Mouse (Mus musculus) erythroid progenitor cell, adult 5-6 weeks (primary cell): ENCODE measurements around the gene Gm4301. TPM values are rescaled to one million over a fixed set of nuclear protein-coding genes. Genes with fewer than 3 reads are reported as not detected.
"Not testable (repeated sequence)": the region's sequence is repeated elsewhere in the genome, so short reads cannot be mapped to it uniquely, and the experiment has no call there.

Source experiments
- ATAC-seq: replicated peaks from 2 replicates; pipeline ENCODE4 v1.8.0; 2016; ENCODE audit warnings: moderate number of reproducible peaks, mild to moderate bottlenecking, moderate TSS enrichment, inconsistent platforms; ENCODE audit not compliant: poor library complexity, low FRiP score, severe bottlenecking
- total RNA-seq, 2 experiments: library from RNA; stranded (forward) in 1 of 2; stranded (reverse) in 1 of 2; fragments of 150-400 nt in 1 of 2; fragments of 186-747, 209-891 nt in 1 of 2; gene quantifications; 2 replicates each; pipeline versions ENCODE4 v1.2.3 to v1.2.4; 2015 to 2017; ENCODE audit warnings: low replicate concordance in 2 of 2

The Gm4301 gene
- total RNA-seq (2015; ENCODE audit: low replicate concordance) (not detected in 2 replicates), total RNA-seq (2017; ENCODE audit: low replicate concordance) (not detected in 2 replicates)

GRCm38 (mm10) chr10:100335376-100335775, at the start of gene Gm4301:
Gene Gm4301 (plus strand): TSS chr10:100335676.
- not testable (repeated sequence) for ATAC-seq

DNA sequence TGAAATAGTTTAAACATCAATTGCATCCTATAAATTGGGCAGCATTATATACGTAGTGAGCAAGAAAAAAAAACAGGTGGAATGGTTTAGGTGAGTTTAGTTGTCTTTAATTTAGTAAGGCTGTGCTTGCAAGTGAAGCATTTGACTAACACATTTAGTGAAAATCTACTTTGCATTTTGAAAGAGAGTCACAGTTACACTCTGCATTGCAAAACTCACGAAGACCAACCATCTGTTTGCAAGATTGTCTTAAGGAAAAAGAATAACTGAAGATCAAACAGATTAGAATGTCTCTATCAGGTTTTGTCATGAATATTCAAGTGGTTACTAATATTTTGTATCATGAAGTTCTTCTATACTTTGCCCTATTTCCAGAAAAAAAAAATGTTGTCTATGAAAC, 39.4 kb upstream of the Gm4301 start:
- no peak for ATAC-seq

DNA sequence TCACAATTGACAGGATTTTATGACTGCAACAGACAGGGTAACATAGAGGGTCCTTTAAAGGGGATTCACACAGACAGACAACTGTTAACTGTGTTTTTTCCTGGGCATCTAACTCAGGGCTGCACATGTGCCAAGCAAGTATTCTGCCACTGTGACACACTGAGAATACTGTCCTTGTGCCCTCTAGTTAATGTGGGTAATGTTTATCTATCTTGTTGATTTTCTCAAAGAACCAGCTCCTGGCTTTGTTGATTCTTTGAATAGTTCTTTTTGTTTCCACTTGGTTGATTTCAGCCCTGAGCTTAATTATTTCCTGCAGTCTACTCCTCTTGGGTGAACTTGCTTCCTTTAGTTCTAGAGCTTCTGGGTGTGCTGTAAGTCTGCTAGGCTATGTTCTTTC, 35.4 kb upstream of the Gm4301 start:
- not testable (repeated sequence) for ATAC-seq

DNA sequence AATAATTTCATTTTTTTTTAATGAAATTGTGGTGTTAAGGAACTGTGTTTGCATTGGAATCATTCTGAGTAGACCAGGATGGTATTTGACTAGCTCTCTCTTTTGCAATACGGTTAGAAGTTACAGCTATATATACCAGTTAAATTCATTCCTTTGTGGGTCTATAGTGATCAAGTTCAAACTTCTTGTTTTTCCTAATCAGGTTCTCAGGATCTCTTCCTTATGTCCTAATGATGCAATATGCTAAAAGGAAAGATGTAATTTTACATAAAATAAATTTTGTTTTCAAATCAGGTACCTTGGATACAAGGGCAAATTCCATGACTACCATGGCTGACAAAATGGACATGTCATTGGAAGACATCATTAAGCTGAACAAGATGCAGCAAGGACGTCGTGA, 5.1 kb downstream of the Gm4301 start, which contains the start of gene Gm4302:
Gm4302 (plus strand) TSS at position 301 of the 400 bp plus-strand sequence.
- ATAC-seq, result not testable (repeated sequence)

- ATAC-seq, result not testable (repeated sequence)
Observed at GRCm38 (mm10) chr10:100345672-100346071, 10.2 kb downstream of the Gm4301 start, which contains the start of gene Gm4303. Gene Gm4303 (plus strand): TSS chr10:100345972.

GRCm38 (mm10) chr10:100350793-100351192, 15.3 kb downstream of the Gm4301 start, which contains the start of gene Gm4305:
Gene Gm4305 (plus strand): TSS chr10:100351093.
- not testable (repeated sequence) for ATAC-seq

GRCm38 (mm10) chr10:100356841-100357240, 21.4 kb downstream of the Gm4301 start:
- not testable (repeated sequence) for ATAC-seq

DNA sequence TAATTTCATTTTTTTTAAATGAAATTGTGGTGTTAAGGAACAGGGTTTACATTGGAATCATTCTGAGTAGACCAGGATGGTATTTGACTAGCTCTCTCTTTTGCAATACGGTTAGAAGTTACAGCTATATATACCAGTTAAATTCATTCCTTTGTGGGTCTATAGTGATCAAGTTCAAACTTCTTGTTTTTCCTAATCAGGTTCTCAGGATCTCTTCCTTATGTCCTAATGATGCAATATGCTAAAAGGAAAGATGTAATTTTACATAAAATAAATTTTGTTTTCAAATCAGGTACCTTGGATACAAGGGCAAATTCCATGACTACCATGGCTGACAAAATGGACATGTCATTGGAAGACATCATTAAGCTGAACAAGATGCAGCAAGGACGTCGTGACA, 25.6 kb downstream of the Gm4301 start, which contains the start of gene Gm4307:
Gm4307 (plus strand) TSS at position 301 of the 400 bp plus-strand sequence.
- not testable (repeated sequence) for ATAC-seq

GRCm38 (mm10) chr10:100382460-100382859, 47.0 kb downstream of the Gm4301 start, which contains the start of gene Gm4312:
Gene Gm4312 (minus strand): TSS chr10:100382560.
- ATAC-seq, result not testable (repeated sequence)

Other genes starting within 250 kb of the Gm4301 start
- not detected in 2 replicates for gene Gm4302, start 5.2 kb downstream of the Gm4301 start, total RNA-seq (2015; ENCODE audit: low replicate concordance)
- gene Gm4302, start 5.2 kb downstream of the Gm4301 start, total RNA-seq (2017; ENCODE audit: low replicate concordance), result not detected in 2 replicates
- gene Gm4303, start 10.3 kb downstream of the Gm4301 start, total RNA-seq (2015; ENCODE audit: low replicate concordance), result not detected in 2 replicates
- not detected in 2 replicates for gene Gm4303, start 10.3 kb downstream of the Gm4301 start, total RNA-seq (2017; ENCODE audit: low replicate concordance)
- not detected in 2 replicates for gene Gm4305, start 15.4 kb downstream of the Gm4301 start, total RNA-seq (2015; ENCODE audit: low replicate concordance)
- gene Gm4305, start 15.4 kb downstream of the Gm4301 start, total RNA-seq (2017; ENCODE audit: low replicate concordance), result not detected in 2 replicates
- gene Gm4307, start 25.7 kb downstream of the Gm4301 start, total RNA-seq (2015; ENCODE audit: low replicate concordance), result not detected in 2 replicates
- gene Gm4307, start 25.7 kb downstream of the Gm4301 start, total RNA-seq (2017; ENCODE audit: low replicate concordance), result not detected in 2 replicates
- not detected in 2 replicates for gene Gm4312, start 46.9 kb downstream of the Gm4301 start, total RNA-seq (2015; ENCODE audit: low replicate concordance)
- not detected in 2 replicates for gene Gm4312, start 46.9 kb downstream of the Gm4301 start, total RNA-seq (2017; ENCODE audit: low replicate concordance)
- gene Tmtc3, start 151.7 kb downstream of the Gm4301 start, total RNA-seq (2015; ENCODE audit: low replicate concordance), result 17.7 and 22.6 TPM in 2 replicates
- 8.2 and 9.6 TPM in 2 replicates for gene Tmtc3, start 151.7 kb downstream of the Gm4301 start, total RNA-seq (2017; ENCODE audit: low replicate concordance)
- 34.8 and 37.8 TPM in 2 replicates for gene Cep290, start 151.9 kb downstream of the Gm4301 start, total RNA-seq (2015; ENCODE audit: low replicate concordance)
- gene Cep290, start 151.9 kb downstream of the Gm4301 start, total RNA-seq (2017; ENCODE audit: low replicate concordance), result 37.3 and 60.8 TPM in 2 replicates